Mouse (Mus musculus): ENCODE results near the gene Pex26.

The Pex26 gene

DNA sequence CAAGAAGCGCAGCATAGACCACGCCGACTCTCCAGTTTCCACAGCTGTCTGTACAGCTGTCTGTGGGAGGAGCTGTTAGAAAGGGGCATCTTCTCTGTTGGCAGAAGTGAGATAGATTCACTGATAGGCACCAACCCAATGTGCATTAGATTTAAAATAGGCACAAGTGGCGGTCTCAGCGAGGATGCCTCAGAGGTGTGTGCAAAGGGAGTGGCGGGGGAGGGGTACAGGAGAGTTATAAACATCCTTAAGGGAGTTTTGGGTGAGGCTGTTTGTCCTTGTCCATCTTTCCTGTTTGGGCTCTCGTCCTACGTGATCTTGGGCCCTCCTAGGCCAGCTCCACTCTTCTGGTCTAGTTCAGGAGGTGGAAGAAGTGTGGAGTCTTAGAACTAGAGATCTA, 45.0 kb downstream of the Pex26 start:
- in situ Hi-C loops (cut with MboI, MseI) = loop anchor here in 1 of 2 experiments (5.0 kb wide), 1 partner anchor 36 kb away; no protein-coding TSS in a partner anchor

DNA sequence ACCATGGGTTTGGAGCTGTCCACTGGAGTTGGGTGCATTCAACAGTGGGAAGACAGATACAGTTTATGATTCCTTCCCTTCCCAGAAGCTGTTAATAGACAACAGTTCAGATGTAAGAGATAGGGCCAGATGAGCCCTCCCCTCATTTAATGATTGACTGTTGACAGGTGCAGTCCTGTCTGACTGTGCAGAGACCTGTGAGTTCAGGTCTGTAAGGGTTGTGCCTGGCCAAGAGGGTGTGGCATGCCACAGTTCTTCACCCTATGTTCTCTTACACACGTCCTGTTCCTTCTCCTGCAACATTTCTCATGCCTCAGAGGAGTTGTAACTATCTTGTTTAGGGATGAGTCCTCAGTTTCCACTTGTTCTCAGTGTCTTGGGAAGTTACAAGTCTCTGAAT, 49.2 kb downstream of the Pex26 start:
- in situ Hi-C loops (cut with MboI, MseI) = no loop called here

DNA sequence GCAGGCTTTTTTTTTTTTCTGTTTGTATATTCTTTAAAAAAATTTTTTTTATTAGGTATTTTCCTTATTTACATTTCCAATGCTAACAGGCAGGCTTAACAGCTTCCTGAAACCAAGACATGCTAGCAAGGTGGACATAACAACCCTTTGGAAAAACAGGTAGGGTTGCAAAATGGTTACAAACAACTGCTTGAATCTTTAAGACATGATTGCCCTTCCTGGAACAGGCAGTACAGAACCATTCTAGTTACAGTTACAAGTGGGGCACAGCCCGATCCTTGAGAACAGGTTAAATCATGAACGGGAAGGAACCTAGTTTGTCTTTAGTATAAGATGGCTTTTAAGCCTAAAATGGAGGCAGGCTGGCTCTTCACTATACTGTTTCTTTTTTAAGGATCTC, 52.9 kb downstream of the Pex26 start:
- in situ Hi-C loops (cut with MboI, MseI) = no loop called here

DNA sequence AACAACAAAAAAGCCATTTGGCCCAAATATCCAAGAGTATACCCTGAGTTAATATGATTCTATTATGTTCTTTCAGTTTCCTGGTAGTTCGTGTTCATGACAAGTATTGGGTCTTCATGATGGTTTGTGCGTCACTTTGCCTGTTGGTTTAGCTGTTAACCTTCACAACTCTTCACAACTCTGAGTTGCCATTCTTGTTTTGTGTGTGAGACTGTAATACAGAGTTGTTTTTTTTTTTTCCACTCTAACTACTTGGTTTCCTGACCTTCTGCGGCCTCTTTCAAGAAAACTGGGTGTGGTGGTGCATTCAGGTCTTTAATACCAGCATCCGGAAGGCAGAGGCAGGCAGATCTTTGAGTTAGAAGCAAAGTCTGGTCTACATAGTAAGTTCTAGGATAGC, 54.7 kb downstream of the Pex26 start:
- in situ Hi-C loops (cut with MboI, MseI) = no loop called here

DNA sequence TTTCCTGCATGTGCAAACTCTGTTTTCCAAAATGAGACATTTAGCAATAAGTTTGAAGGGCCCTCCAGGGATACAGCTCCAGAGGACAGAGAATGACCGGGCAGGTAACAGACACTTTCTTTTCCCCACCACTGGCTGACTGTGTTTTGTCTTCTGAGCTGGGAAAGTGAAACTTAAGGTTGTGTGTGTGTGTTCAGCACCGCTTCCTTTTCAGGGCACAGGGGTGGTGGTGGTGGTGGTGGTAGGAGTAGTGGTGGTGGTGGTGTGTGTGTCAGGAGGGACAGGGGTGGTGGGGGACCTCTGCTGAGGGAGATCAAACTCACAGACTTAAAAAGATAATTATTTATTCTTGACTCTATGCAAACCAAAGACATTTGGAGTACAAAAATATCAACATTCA, 58.3 kb downstream of the Pex26 start:
- in situ Hi-C loops (cut with MboI, MseI) = no loop called here

DNA sequence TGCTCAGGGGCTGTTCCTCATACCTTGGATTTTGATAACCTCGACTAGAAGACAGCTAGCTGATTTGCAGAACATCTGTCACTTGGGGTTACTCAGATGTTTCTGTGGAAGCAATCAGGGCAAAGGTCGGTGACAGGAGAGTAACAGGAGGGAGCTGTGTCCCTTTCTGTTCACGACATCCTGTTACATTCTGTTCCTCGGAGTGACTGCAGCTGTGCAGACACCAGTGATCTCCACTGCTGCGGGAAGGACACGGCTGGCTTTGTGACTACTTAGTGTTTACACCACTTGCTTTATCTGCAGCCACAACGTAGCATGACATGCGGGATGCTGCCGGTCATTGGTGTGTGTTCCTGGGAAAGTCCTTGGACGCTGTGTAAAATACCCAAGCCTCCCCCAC, 59.7 kb downstream of the Pex26 start:
- in situ Hi-C loops (cut with MboI, MseI) = no loop called here

DNA sequence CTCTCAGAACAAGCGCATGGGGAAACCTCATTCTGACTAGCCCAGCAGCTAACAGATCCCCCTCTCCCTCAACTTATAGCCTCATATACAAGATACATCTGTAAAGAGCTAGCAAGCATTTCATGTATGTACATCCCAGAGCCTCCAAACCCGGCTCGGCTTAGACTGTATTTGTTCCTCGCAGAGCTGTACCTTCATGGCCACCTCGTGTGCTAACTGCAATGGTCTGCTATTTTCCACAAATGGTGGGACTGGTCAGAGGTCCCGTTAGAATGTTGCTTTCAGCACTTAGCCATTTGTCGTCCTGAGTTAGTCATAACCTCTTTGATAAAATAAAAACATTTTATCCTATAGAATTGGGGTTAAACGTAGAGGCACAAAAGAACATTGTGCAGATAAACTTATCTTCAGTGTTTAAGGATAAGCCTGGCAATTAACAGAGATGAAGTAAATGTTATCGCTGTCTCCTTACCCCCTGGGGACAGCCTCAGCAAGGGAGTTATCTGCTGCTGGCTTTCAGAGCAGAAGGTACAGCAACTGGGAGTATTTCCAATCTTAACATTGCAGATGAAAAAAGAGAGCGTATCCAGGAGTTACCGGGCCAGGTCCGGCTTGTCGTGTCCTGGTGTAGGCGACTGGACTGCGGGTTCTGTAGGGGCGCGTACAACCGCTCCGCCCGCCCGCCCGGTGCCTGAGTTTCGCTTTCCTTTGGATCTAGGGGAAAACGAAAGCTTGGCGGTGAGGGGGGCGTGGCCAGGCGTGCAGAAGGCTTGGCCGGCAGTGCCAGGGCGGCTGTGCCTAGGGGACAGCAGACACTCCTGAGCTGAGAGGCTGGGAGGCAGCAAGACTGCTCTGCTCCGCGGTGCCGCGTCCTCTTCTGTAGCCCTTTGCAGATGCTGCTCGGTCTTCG, 61.9 kb downstream of the Pex26 start, which contains the start of gene Usp18:
Usp18 (plus strand) TSS at position 780 of the 910 bp plus-strand sequence.
- in situ Hi-C loops (cut with MboI, MseI) = no loop called here

DNA sequence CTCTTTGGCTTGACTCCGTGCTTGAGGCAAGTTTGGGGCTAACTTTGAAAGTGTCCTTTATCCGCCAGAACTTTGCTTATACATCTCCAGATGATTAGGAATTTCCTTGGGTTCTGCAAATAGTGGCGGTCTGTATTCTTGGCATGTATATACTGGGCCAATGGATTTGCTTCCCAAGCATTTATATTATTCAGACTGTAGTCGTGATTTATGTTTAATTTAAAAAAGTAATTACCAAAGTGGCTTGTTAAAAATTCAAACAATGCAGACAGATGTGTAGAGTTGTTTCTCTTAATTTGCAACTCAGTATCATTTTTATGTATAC, 62.5 kb downstream of the Pex26 start:
- in situ Hi-C loops (cut with MboI, MseI) = no loop called here
